11 mouse cellular contexts compared by ENCODE assay signal in genomic region chr7:96565806-96566205, GRCm38 (mm10).
DNase-seq lines count a peak whose midpoint lies in the region; ATAC-seq and TF ChIP-seq lines count a peak whose summit lies in the region.
"Had no signal": no experiment of that assay in that cellular context is flagged by ENCODE, and none has a peak within 500 bp of the region (broad histone marks: within the 10 kb centered on the region; RNA-seq: fewer than 3 reads in every experiment).

No protein-coding gene starts in this region.

- 46% methylated on average over 4 of the region's 4 CpGs for WGBS in hindbrain, postnatal 0 days
- 79% methylated on average over 4 of the region's 4 CpGs for WGBS in hindbrain, embryonic 13.5 days
- WGBS in midbrain, embryonic 14.5 days: 77% methylated on average over 4 of the region's 4 CpGs

- no peak for ATAC-seq in hindbrain, postnatal 0 days
- ATAC-seq in hindbrain, embryonic 13.5 days (ENCODE audit: low FRiP score): no peak
- no peak for ATAC-seq in midbrain, embryonic 14.5 days (ENCODE audit: low FRiP score, low TSS enrichment)
- no peak for ATAC-seq in inflammation-experienced regulatory T-cells, adult 6 months

- no peak for TF ChIP-seq CTCF in hindbrain, postnatal 0 days (IDR thresholded peaks at IDR 0.05; ENCODE audit: low read depth)

- intact Hi-C loops in gastrocnemius, postnatal 36 days (cut with DNase I): no loop called here
- intact Hi-C loops in left cerebral cortex, postnatal 4 days (cut with DNase I): no loop called here

- H3K4me3 ChIP-seq in hindbrain, postnatal 0 days (ENCODE audit: low read length): no peak overlapping the region
- no peak overlapping the region for H3K4me3 ChIP-seq in hindbrain, embryonic 13.5 days
- no peak overlapping the region for H3K4me3 ChIP-seq in midbrain, embryonic 14.5 days (replicated peaks; ENCODE audit: low read depth, low read length)
- H3K4me3 ChIP-seq: embryonic facial prominence, embryonic 13.5 days; liver, embryonic 13.5 days had no signal

- no peaks in the 10 kb centered on the region for H3K9me3 ChIP-seq in hindbrain, postnatal 0 days (ENCODE audit: low read length)
- H3K9me3 ChIP-seq in hindbrain, embryonic 13.5 days: no peaks in the 10 kb centered on the region
- no peaks in the 10 kb centered on the region for H3K9me3 ChIP-seq in midbrain, embryonic 14.5 days (ENCODE audit: control insufficient read depth, low read length)
- H3K9me3 ChIP-seq: embryonic facial prominence, embryonic 13.5 days; liver, embryonic 13.5 days had no signal

- H3K4me1 ChIP-seq in hindbrain, postnatal 0 days (ENCODE audit: insufficient read depth, low read length): no peaks in the 10 kb centered on the region
- H3K4me1 ChIP-seq in hindbrain, embryonic 13.5 days (replicated peaks): peaks cover 12% of the 10 kb centered on the region
- H3K4me1 ChIP-seq in midbrain, embryonic 14.5 days (ENCODE audit: control insufficient read depth, insufficient read depth, low read length): no peaks in the 10 kb centered on the region
- H3K4me1 ChIP-seq: liver, embryonic 13.5 days had no signal

- H3K9ac ChIP-seq in hindbrain, postnatal 0 days (replicated peaks; ENCODE audit: low read length): no peak overlapping the region
- H3K9ac ChIP-seq in hindbrain, embryonic 13.5 days: no peak overlapping the region
- no peak overlapping the region for H3K9ac ChIP-seq in midbrain, embryonic 14.5 days (replicated peaks; ENCODE audit: low read length)
- H3K9ac ChIP-seq: embryonic facial prominence, embryonic 13.5 days; liver, embryonic 13.5 days had no signal

- no peak overlapping the region for H3K4me2 ChIP-seq in hindbrain, postnatal 0 days (ENCODE audit: low read depth, low read length)
- no peak overlapping the region for H3K4me2 ChIP-seq in hindbrain, embryonic 13.5 days
- H3K4me2 ChIP-seq in midbrain, embryonic 14.5 days (ENCODE audit: low read length): no peak overlapping the region
- H3K4me2 ChIP-seq: embryonic facial prominence, embryonic 13.5 days; liver, embryonic 13.5 days had no signal

- H3K36me3 ChIP-seq in hindbrain, postnatal 0 days (ENCODE audit: insufficient read depth, low read length): no peaks in the 10 kb centered on the region
- H3K36me3 ChIP-seq in hindbrain, embryonic 13.5 days: no peaks in the 10 kb centered on the region
- no peaks in the 10 kb centered on the region for H3K36me3 ChIP-seq in midbrain, embryonic 14.5 days (ENCODE audit: control insufficient read depth, insufficient read depth, low read length)
- H3K36me3 ChIP-seq: embryonic facial prominence, embryonic 13.5 days; G1E; liver, embryonic 13.5 days had no signal

- peak; percentile 40 for DNase-seq in hindbrain, postnatal 0 days (ENCODE audit: low spot score)
- DNase-seq in cerebellum, adult 11-12 months: peak; percentile 58
- DNase-seq in gastrocnemius, postnatal 36 days: peak; percentile 70 to 72
- DNase-seq in left cerebral cortex, postnatal 4 days: peak; percentile 72
- no peak for DNase-seq in midbrain, embryonic 14.5 days
- DNase-seq in adrenal gland, adult 18-20 months (ENCODE audit: low spot score in 2 of 2): no peak
- DNase-seq: liver, embryonic 13.5 days had no signal

- H3K27ac ChIP-seq in hindbrain, postnatal 0 days: no peak overlapping the region
- H3K27ac ChIP-seq in hindbrain, embryonic 13.5 days: no peak overlapping the region
- H3K27ac ChIP-seq in midbrain, embryonic 14.5 days (replicated peaks; ENCODE audit: low read depth, low read length): no peak overlapping the region
- H3K27ac ChIP-seq: embryonic facial prominence, embryonic 13.5 days; liver, embryonic 13.5 days had no signal

- no peaks in the 10 kb centered on the region for H3K27me3 ChIP-seq in hindbrain, postnatal 0 days (ENCODE audit: insufficient read depth, low read length)
- H3K27me3 ChIP-seq in hindbrain, embryonic 13.5 days: 0 out of 2 replicates have a peak, but pooled peaks cover 3% of the 10 kb centered on the region
- H3K27me3 ChIP-seq in midbrain, embryonic 14.5 days (ENCODE audit: control insufficient read depth, insufficient read depth, low read length): no peaks in the 10 kb centered on the region
- H3K27me3 ChIP-seq: embryonic facial prominence, embryonic 13.5 days had no signal

Comparison
In these comparisons a context has a peak if more than half of its experiments do, and no peak if none do; other contexts are left out.
1. DNase-seq: peak in hindbrain, postnatal 0 days (single experiment), cerebellum, adult 11-12 months (single experiment), gastrocnemius, postnatal 36 days (2 of 2) and left cerebral cortex, postnatal 4 days (single experiment); none in midbrain, embryonic 14.5 days (single experiment) and adrenal gland, adult 18-20 months (0 of 2).